Mouse (Mus musculus): ENCODE measurements at regions not wholly inside any gene's neighbourhood (a gene's known extent, or its start where the extent isn't known, plus 50 kb on each side); places are given as distances from the start of the nearest gene placed in this dataset.

DNA sequence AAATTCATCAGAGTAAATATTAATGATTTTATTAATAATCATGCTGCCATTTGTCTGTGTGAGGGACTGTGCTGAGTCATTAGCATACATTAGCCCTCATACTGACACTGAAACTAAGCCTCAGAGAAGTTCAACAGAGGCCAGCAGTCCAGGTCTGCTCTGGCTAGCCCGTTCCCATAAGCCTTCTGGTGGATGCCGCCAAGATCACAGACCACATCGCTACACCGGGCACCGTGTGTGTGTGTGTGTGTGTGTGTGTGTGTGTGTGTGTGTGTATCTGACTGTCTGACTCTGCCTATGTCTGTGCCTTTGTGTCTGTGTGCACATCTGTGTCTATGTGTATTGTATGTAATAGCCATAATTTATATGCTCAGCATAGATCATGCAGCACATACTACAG lies 106.0 kb downstream of the Rpl14 start:
- Histone ChIP-seq H3K9me3 (no peaks in the 10 kb centered on the region), H3K4me1 (peaks cover 37% of the 10 kb centered on the region), H3K27ac (0 out of 2 replicates have a peak overlapping the region, but pooled peaks have one; percentile 23), H3K36me3 (no peaks in the 10 kb centered on the region), H3K27me3 (peaks cover 12% of the 10 kb centered on the region; the same call in 1 of the 2 replicates), H3K4me2 (replicated peaks) (no peak overlapping the region), H3K9ac (no peak overlapping the region), H3K4me3 (no peak overlapping the region)
- ATAC-seq (ENCODE audit: insufficient number of reproducible peaks, insufficient read depth, low FRiP score, low TSS enrichment) = no peak
- WGBS = 75% methylated on average over 5 of the region's 5 CpGs

- 26% methylated on average over 11 of the region's 11 CpGs for WGBS
- Histone ChIP-seq H3K4me3 (no peak overlapping the region), H3K9ac (no peak overlapping the region; the same call in 1 of the 2 replicates), H3K27me3 (0 out of 2 replicates have a peak, but pooled peaks cover 5% of the 10 kb centered on the region), H3K4me1 (peaks cover 27% of the 10 kb centered on the region), H3K36me3 (no peaks in the 10 kb centered on the region), H3K4me2 (replicated peaks) (peak overlapping the region; percentile 3; the same call in 1 of the 2 replicates), H3K27ac (0 out of 2 replicates have a peak overlapping the region, but pooled peaks have one; percentile 30), H3K9me3 (no peaks in the 10 kb centered on the region)
- ATAC-seq (ENCODE audit: insufficient number of reproducible peaks, insufficient read depth, low FRiP score, low TSS enrichment) = no peak; the same call in 1 of the 2 replicates
These were observed 108.7 kb downstream of the Rpl14 start for GRCm38 (mm10) chr9:120679822-120680426.

DNA sequence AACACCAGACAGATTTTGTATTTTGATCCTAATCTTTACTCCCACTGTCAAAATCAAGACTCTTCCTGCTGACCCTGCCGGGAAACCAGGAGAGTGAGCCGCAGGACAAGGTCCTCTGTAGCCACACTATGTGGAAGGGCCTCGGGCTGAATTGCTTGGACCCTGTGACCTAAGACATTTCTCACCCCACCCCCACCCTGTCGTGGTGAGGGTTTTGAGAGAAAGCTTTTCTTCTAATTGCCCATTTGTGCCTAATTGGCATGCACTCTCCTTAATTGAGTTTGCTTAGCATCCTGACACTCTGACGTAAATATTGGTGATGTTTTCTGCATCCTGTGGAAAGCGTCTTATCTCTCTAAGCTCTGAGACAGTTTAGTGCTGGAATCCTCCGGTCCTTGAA lies 110.2 kb downstream of the Rpl14 start:
- H3K9ac ChIP-seq = no peak overlapping the region
- H3K9me3 ChIP-seq = no peaks in the 10 kb centered on the region
- H3K4me2 ChIP-seq (replicated peaks) = no peak overlapping the region
- no peak overlapping the region for H3K4me3 ChIP-seq
- H3K4me1 ChIP-seq = peaks cover 12% of the 10 kb centered on the region
- 22% methylated on average over 7 of the region's 7 CpGs for WGBS
- H3K27me3 ChIP-seq = no peaks in the 10 kb centered on the region
- H3K36me3 ChIP-seq = no peaks in the 10 kb centered on the region
- ATAC-seq (ENCODE audit: insufficient number of reproducible peaks, insufficient read depth, low FRiP score, low TSS enrichment) = no peak
- H3K27ac ChIP-seq = no peak overlapping the region

GRCm38 (mm10) chr9:120685961-120686360 lies 114.7 kb downstream of the Rpl14 start:
- Histone ChIP-seq H3K4me2 (replicated peaks) (no peak overlapping the region), H3K36me3 (no peaks in the 10 kb centered on the region), H3K27ac (no peak overlapping the region), H3K4me1 (peaks cover 16% of the 10 kb centered on the region), H3K9ac (no peak overlapping the region), H3K27me3 (no peaks in the 10 kb centered on the region), H3K4me3 (no peak overlapping the region), H3K9me3 (no peaks in the 10 kb centered on the region)
- no peak for ATAC-seq (ENCODE audit: insufficient number of reproducible peaks, insufficient read depth, low FRiP score, low TSS enrichment)
- 7% methylated on average over 6 of the region's 7 CpGs for WGBS

GRCm38 (mm10) chr9:120689025-120689424 lies 117.8 kb downstream of the Rpl14 start:
- H3K27ac ChIP-seq = no peak overlapping the region
- no peak for ATAC-seq (ENCODE audit: insufficient number of reproducible peaks, insufficient read depth, low FRiP score, low TSS enrichment)
- H3K27me3 ChIP-seq = no peaks in the 10 kb centered on the region
- H3K9me3 ChIP-seq = no peaks in the 10 kb centered on the region
- no peak overlapping the region for H3K4me2 ChIP-seq (replicated peaks)
- WGBS = 74% methylated on average over 11 of the region's 11 CpGs
- no peaks in the 10 kb centered on the region for H3K36me3 ChIP-seq
- H3K4me3 ChIP-seq = no peak overlapping the region
- H3K4me1 ChIP-seq = peaks cover 35% of the 10 kb centered on the region
- H3K9ac ChIP-seq = no peak overlapping the region

DNA sequence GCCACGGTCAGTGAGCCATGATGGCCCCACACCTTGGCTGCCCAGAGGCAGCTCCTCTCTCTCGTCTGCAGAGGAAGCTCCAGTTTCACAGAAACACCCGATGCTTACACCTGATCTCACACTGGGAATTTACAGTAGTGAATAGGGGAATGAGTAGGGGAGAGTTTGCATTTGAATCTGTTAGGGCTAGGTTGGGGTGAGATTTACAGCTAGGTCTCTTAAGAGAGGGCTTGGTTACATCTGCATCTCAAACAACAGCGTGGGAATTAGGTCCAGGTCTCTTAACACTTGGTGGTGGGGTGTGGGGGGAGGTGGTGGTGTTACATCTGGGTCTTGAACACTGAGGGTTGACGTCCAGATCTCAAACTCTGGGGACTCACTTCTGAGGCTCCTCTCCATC lies 119.3 kb downstream of the Rpl14 start:
- Histone ChIP-seq H3K36me3 (no peaks in the 10 kb centered on the region), H3K9ac (no peak overlapping the region), H3K4me2 (replicated peaks) (peak overlapping the region; percentile 52), H3K4me3 (no peak overlapping the region), H3K9me3 (no peaks in the 10 kb centered on the region), H3K4me1 (peaks cover 35% of the 10 kb centered on the region), H3K27me3 (no peaks in the 10 kb centered on the region), H3K27ac (peak overlapping the region; percentile 99)
- ATAC-seq (ENCODE audit: insufficient number of reproducible peaks, insufficient read depth, low FRiP score, low TSS enrichment) = no peak
- WGBS = 15% methylated on average over 5 of the region's 5 CpGs

DNA sequence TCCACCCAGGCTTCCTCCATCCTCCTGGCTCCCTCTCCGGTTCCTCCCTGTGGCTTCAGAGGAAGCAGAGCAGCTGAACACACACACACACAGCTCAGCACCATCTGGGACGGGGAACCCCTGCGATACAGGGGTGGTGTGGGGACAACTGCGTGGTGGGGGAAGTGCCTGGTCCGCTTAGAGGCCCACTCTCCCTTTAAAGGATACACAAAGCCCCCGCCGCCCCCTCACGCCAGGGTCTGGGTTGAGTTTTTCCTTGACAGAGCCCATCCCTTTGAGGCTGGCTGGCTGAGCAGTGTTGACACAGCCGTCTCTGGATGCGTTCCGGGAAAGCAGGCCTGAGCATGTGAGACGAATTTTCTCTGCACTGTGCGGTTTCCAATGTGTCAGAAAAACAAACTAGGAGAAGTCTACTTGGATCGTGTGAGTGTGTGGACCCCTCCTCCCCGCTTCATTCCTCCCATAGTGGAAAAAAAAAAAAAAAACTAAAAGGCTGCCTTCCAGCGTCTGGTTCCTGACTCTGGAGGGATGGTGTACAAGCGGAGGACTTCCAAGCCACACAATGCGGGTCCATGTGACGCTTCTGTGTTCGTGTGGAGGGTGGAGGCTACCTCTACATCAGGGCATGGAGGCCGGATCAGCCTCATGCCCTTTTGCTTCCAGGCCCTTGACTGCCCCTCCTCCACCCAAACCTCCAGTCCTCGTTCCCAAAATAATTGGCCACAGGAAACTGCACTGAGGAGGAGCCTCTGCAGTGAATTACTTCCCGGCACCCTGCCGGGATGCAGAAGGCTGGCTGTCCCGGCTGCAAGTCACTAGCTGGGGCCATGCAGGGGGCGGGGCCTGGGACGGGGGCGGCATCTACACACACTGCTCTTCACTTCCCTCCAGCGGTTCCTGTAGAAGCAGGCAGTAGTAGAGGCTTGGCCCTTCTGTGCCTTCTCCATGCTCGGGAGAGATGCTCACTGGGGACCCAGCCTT lies 120.0 kb downstream of the Rpl14 start:
- Histone ChIP-seq H3K27me3 (no peaks in the 10 kb centered on the region), H3K27ac (peak overlapping the region; percentile 99), H3K9me3 (no peaks in the 10 kb centered on the region), H3K9ac (peak overlapping the region; percentile 25; the same call in 1 of the 2 replicates), H3K4me3 (peak overlapping the region; percentile 17), H3K36me3 (no peaks in the 10 kb centered on the region), H3K4me1 (peaks cover 35% of the 10 kb centered on the region), H3K4me2 (replicated peaks) (peak overlapping the region; percentile 52)
- WGBS = 1% methylated on average over 30 of the region's 30 CpGs
- ATAC-seq (ENCODE audit: insufficient number of reproducible peaks, insufficient read depth, low FRiP score, low TSS enrichment) = peak; percentile 89

GRCm38 (mm10) chr9:120691971-120692401 lies 120.7 kb downstream of the Rpl14 start:
- Histone ChIP-seq H3K27ac (peak overlapping the region; percentile 99), H3K9me3 (no peaks in the 10 kb centered on the region), H3K36me3 (no peaks in the 10 kb centered on the region), H3K9ac (peak overlapping the region; percentile 25; the same call in 1 of the 2 replicates), H3K4me3 (peak overlapping the region; percentile 17), H3K4me2 (replicated peaks) (peak overlapping the region; percentile 52), H3K4me1 (peaks cover 35% of the 10 kb centered on the region), H3K27me3 (no peaks in the 10 kb centered on the region)
- 19% methylated on average over 10 of the region's 14 CpGs for WGBS
- ATAC-seq (ENCODE audit: insufficient number of reproducible peaks, insufficient read depth, low FRiP score, low TSS enrichment) = no peak

DNA sequence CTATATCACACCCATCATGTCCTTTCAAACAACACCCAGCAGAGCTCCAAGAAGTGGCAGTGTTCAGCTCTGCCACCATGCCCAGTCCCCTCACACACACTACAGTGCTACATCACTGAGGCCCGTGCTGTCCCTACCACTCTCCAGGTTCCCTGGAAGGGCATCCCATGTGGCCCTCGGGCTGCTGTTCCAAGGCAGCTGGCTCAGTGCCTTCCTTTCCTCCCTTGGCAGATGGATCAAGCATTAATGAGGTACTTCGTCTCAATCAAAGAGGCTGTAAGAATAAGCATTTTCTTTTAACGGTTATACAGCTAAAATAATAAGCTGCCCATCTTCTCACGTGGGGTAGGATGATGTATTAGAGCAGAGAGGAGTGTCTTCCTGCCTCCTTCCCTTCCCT lies 123.2 kb downstream of the Rpl14 start:
- Histone ChIP-seq H3K4me2 (replicated peaks) (no peak overlapping the region), H3K9ac (no peak overlapping the region), H3K9me3 (no peaks in the 10 kb centered on the region), H3K4me1 (peaks cover 34% of the 10 kb centered on the region), H3K36me3 (no peaks in the 10 kb centered on the region), H3K27me3 (no peaks in the 10 kb centered on the region), H3K4me3 (no peak overlapping the region), H3K27ac (no peak overlapping the region)
- WGBS = 81% methylated on average over 5 of the region's 5 CpGs
- ATAC-seq (ENCODE audit: insufficient number of reproducible peaks, insufficient read depth, low FRiP score, low TSS enrichment) = no peak

DNA sequence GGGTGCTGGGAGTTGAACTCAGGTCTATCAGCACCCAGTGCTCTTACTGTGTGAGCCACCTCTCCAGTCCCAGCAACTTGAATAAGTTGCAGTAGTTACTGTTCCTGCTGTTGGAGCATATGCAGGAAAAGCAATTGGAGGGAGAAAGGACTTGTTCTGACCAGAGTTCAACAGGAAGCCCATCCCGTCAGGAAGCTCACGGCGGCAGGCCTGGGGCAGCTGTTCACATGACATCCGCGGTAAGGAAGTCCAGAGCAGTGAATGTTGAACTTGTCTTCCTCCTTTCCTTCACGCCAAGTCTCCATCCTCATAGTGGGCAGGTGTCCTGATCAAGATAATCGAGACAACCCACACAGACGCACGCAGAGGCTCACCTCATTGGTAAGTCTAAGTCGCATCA lies 124.7 kb downstream of the Rpl14 start:
- WGBS = 88% methylated on average over 10 of the region's 10 CpGs
- peaks cover 19% of the 10 kb centered on the region for H3K4me1 ChIP-seq
- H3K4me3 ChIP-seq = no peak overlapping the region
- H3K36me3 ChIP-seq = no peaks in the 10 kb centered on the region
- no peak for ATAC-seq (ENCODE audit: insufficient number of reproducible peaks, insufficient read depth, low FRiP score, low TSS enrichment)
- H3K4me2 ChIP-seq (replicated peaks) = no peak overlapping the region
- H3K9me3 ChIP-seq = no peaks in the 10 kb centered on the region
- H3K27me3 ChIP-seq = no peaks in the 10 kb centered on the region
- H3K9ac ChIP-seq = no peak overlapping the region
- peak overlapping the region; percentile 30; the same call in 1 of the 2 replicates for H3K27ac ChIP-seq

DNA sequence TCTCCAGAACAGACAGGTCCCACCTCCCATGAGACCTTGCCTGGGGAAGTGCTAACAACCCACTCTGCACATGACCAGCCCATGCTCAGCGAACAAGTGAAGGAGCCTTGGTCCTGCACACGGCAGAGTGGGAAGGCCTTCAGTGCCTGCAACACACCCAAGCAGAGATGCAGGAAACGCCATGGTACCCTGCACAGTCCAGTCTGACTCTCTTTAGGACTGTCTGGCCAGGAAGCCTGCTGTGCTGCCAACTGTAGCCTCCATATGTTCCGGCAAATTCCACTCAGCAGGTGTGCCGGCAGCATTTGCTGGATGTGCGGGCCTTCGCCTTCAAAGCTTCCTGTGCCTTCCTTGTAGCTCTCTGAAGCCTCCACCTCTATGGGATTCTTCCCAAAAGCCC lies 126.5 kb downstream of the Rpl14 start:
- H3K4me3 ChIP-seq = no peak overlapping the region
- H3K36me3 ChIP-seq = no peaks in the 10 kb centered on the region
- H3K27me3 ChIP-seq = no peaks in the 10 kb centered on the region
- H3K27ac ChIP-seq = no peak overlapping the region
- H3K9ac ChIP-seq = no peak overlapping the region
- 85% methylated on average over 7 of the region's 7 CpGs for WGBS
- H3K4me2 ChIP-seq (replicated peaks) = no peak overlapping the region
- no peak for ATAC-seq (ENCODE audit: insufficient number of reproducible peaks, insufficient read depth, low FRiP score, low TSS enrichment)
- H3K4me1 ChIP-seq = peaks cover 6% of the 10 kb centered on the region
- no peaks in the 10 kb centered on the region for H3K9me3 ChIP-seq
